12 mouse cellular contexts compared by ENCODE assay signal in genomic region chr10:68067961-68068360, GRCm38 (mm10).
"Had no signal": no experiment of that assay in that cellular context is flagged by ENCODE, and none has a peak within 500 bp of the region (broad histone marks: within the 10 kb centered on the region; RNA-seq: fewer than 3 reads in every experiment).

No protein-coding gene starts in this region.

- DNase-seq: left cerebral cortex, postnatal 4 days; liver; liver, embryonic 13.5 days; liver, postnatal 0 days; lung, adult 18-20 months; lung, adult 2 months; lung, embryonic 14.5 days; lung, postnatal 10 days; lung, postnatal 14 days; lung, postnatal 36 days; lung, postnatal 4 days; midbrain, embryonic 14.5 days had no signal
